Mouse (Mus musculus) limb, embryonic 14.5 days (tissue): ENCODE data around the gene Tirap. TPM values are rescaled to one million over a fixed set of nuclear protein-coding genes. Genes with fewer than 3 reads are reported as not detected.

ENCODE experiments used
- ATAC-seq: fragments of 200-750 bp; cut with Nextera tagmentation; 2 replicates; pipeline ENCODE4 v1.8.0; 2017; ENCODE audit warnings: low read depth, moderate number of reproducible peaks, moderate TSS enrichment; ENCODE audit not compliant: low FRiP score
- DNase-seq: peaks from one replicate; pipeline ENCODE4 v3.0.0-alpha.2; 2015; ENCODE audit warnings: low spot score
- H3K27ac ChIP-seq: fragments of 300-500 bp; sonication (generic); replicated peaks from 2 replicates; pipeline ENCODE4 v1.5.1; 2014; ENCODE audit warnings: low read depth, mild to moderate bottlenecking, low read length, moderate library complexity, mixed read lengths
- H3K27me3 ChIP-seq: fragments of 300-500 bp; sonication (generic); 2 replicates; pipeline ENCODE4 v1.6.1; 2014; ENCODE audit warnings: low read length, mixed read lengths; ENCODE audit not compliant: control insufficient read depth, insufficient read depth
- H3K36me3 ChIP-seq: fragments of 300-500 bp; sonication (generic); 2 replicates; pipeline ENCODE4 v1.6.1; 2014; ENCODE audit warnings: mild to moderate bottlenecking, low read length, moderate library complexity, mixed read lengths; ENCODE audit not compliant: control insufficient read depth, insufficient read depth
- H3K4me1 ChIP-seq: fragments of 300-500 bp; sonication (generic); 2 replicates; pipeline ENCODE4 v1.6.1; 2014; ENCODE audit warnings: antibody characterized with exemption, low read length, mixed read lengths; ENCODE audit not compliant: control insufficient read depth, insufficient read depth
- H3K4me2 ChIP-seq: fragments of 300-500 bp; sonication (generic); replicated peaks from 2 replicates; pipeline ENCODE4 v1.6.1; 2014; ENCODE audit warnings: low read depth, mild to moderate bottlenecking, low read length, moderate library complexity; ENCODE audit not compliant: severe bottlenecking
- H3K4me3 ChIP-seq: fragments of 300-500 bp; sonication (generic); replicated peaks from 2 replicates; pipeline ENCODE4 v1.5.1; 2014; ENCODE audit warnings: low read length
- H3K9ac ChIP-seq: fragments of 300-500 bp; sonication (generic); 2 replicates; pipeline ENCODE4 v1.6.1; 2014; ENCODE audit warnings: mild to moderate bottlenecking, low read depth, low read length, moderate library complexity; ENCODE audit not compliant: severe bottlenecking
- H3K9me3 ChIP-seq: fragments of 300-500 bp; sonication (generic); 2 replicates; pipeline ENCODE4 v1.6.1; 2016; ENCODE audit warnings: low read length; ENCODE audit not compliant: control insufficient read depth
- POLR2A ChIP-seq: fragments of 200-500 bp; IDR thresholded peaks from 2 replicates; pipeline ENCODE4 v1.8.0; 2012; ENCODE audit warnings: inconsistent platforms, mild to moderate bottlenecking, moderate library complexity, borderline replicate concordance; ENCODE audit not compliant: insufficient read depth, insufficient read length; ENCODE audit errors: extremely low read depth
- WGBS: fragments of 180-500 bp; shearing (Covaris S2); extraction: QIAGEN DNeasy Blood & Tissue Kit; methylation state at CpG from one replicate; pipeline ENCODE4 v1.1.7; 2014; 5-methylcytosine and 5-hydroxymethylcytosine counted together
- polyA plus RNA-seq, 2 experiments: library from polyadenylated mRNA; depleted of rRNA in 1 of 2; stranded (reverse) in 1 of 2; unstranded in 1 of 2; fragments of >200 nt; fragmentation: Nextera tagmentation in 1 of 2; extraction: Ambion mirVana in 1 of 2; gene quantifications; 2 replicates each; pipeline versions ENCODE4 v1.2.1 to v1.2.3; 2012 to 2014

Gene Tirap
- polyA plus RNA-seq, 2 experiments, result 7.5 to 11.0 TPM

- Histone ChIP-seq H3K36me3 (no peaks in the 10 kb centered on the region), H3K27ac (no peak overlapping the region), H3K4me1 (peaks cover 4% of the 10 kb centered on the region), H3K9ac (peak overlapping the region; percentile 64; the same call in 1 of the 2 replicates), H3K9me3 (no peaks in the 10 kb centered on the region), H3K27me3 (no peaks in the 10 kb centered on the region), H3K4me2 (peak overlapping the region; percentile 26), H3K4me3 (peak overlapping the region; percentile 58)
- TF ChIP-seq POLR2A, result no peak
- 55% methylated on average over 14 of the region's 14 CpGs for WGBS
- ATAC-seq (0 out of 2 replicates have a peak, but pooled peaks have one; percentile 4), DNase-seq (no peak)
These were observed 23.9 kb downstream of the Tirap start for GRCm38 (mm10) chr9:35176124-35176659.

- H3K27ac ChIP-seq, result peak within 1 kb of the TSS; percentile 80
- peak within 1 kb of the TSS; percentile 81 for H3K4me2 ChIP-seq
- peak within 1 kb of the TSS; percentile 58 for H3K4me3 ChIP-seq
- WGBS, result under 1% methylated on average over 38 of the region's 38 CpGs
- peaks cover 4% of the 10 kb centered on the region for H3K4me1 ChIP-seq
- H3K9me3 ChIP-seq, result no peaks in the 10 kb centered on the region
- no peaks in the 10 kb centered on the region for H3K27me3 ChIP-seq
- DNase-seq (peak; percentile 94), ATAC-seq (peak; percentile 98)
- TF ChIP-seq POLR2A, result peak; percentile 70; the same call in 1 of the 2 replicates
- peak within 1 kb of the TSS; percentile 64 for H3K9ac ChIP-seq
- peaks cover 4% of the 10 kb centered on the region; the same call in 1 of the 2 replicates for H3K36me3 ChIP-seq
These were observed 24.6 kb downstream of the Tirap start, which contains the start of gene Dcps for GRCm38 (mm10) chr9:35175251-35176123. Dcps (minus strand) TSS chr9:35176061.

- WGBS, result 88% methylated on average over 1 of the region's 1 CpGs
These were observed 26.8 kb downstream of the Tirap start for GRCm38 (mm10) chr9:35173331-35173730.

GRCm38 (mm10) chr9:35170071-35170470 lies 30.0 kb downstream of the Tirap start:
- Histone ChIP-seq H3K4me1 (peaks cover 4% of the 10 kb centered on the region), H3K36me3 (peaks cover 11% of the 10 kb centered on the region; the same call in 1 of the 2 replicates), H3K4me3 (no peak overlapping the region), H3K9me3 (no peaks in the 10 kb centered on the region), H3K9ac (no peak overlapping the region), H3K27ac (no peak overlapping the region), H3K4me2 (no peak overlapping the region), H3K27me3 (no peaks in the 10 kb centered on the region)
- DNase-seq, result no peak
- no peak for ATAC-seq
- whole genome bisulfite sequencing, result 91% methylated on average over 7 of the region's 7 CpGs
- no peak for TF ChIP-seq POLR2A

More at GRCm38 (mm10) chr9:35173331-35173730, 26.8 kb downstream of the Tirap start:
- Histone ChIP-seq H3K27me3 (no peaks in the 10 kb centered on the region), H3K4me3 (no peak overlapping the region), H3K36me3 (peaks cover 11% of the 10 kb centered on the region; the same call in 1 of the 2 replicates), H3K4me2 (no peak overlapping the region), H3K4me1 (peaks cover 4% of the 10 kb centered on the region), H3K9me3 (no peaks in the 10 kb centered on the region), H3K9ac (no peak overlapping the region), H3K27ac (no peak overlapping the region)
- no peak for TF ChIP-seq POLR2A
- ATAC-seq (no peak), DNase-seq (no peak)

- Histone ChIP-seq H3K27me3 (no peaks in the 10 kb centered on the region), H3K4me2 (no peak overlapping the region), H3K9ac (no peak overlapping the region), H3K36me3 (peaks cover 17% of the 10 kb centered on the region), H3K9me3 (no peaks in the 10 kb centered on the region), H3K4me1 (no peaks in the 10 kb centered on the region), H3K27ac (no peak overlapping the region), H3K4me3 (no peak overlapping the region)
- 68% methylated on average over 9 of the region's 9 CpGs for WGBS
- no peak for TF ChIP-seq POLR2A
- no peak for ATAC-seq
- DNase-seq, result no peak
These were observed 33.1 kb downstream of the Tirap start for GRCm38 (mm10) chr9:35166798-35167635.
